Mouse (Mus musculus): Measurements from ENCODE around the gene Pde4c.

The Pde4c gene

DNA sequence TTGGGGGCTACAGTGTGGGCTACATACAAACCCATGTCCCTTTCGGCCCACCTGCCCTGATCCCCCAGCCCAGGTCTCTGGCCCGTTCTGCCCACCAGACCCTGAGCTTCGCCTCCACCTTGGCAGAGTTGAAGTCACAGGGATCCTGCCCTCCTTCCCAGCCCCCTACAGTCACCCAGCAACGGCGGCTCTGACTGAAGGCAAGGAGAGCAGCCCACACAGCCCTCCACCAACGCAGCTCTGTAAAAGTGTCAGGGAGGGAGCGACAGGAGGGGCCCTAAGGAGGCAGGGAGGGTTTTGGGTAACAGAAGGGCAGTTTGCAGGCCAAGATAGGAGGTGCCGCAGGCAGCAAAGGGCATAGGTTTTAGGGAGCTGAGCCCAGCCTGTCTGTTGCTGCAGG lies 67.3 kb downstream of the Pde4c start:
- DNase-seq (ENCODE audit: low read depth), result no peak

DNA sequence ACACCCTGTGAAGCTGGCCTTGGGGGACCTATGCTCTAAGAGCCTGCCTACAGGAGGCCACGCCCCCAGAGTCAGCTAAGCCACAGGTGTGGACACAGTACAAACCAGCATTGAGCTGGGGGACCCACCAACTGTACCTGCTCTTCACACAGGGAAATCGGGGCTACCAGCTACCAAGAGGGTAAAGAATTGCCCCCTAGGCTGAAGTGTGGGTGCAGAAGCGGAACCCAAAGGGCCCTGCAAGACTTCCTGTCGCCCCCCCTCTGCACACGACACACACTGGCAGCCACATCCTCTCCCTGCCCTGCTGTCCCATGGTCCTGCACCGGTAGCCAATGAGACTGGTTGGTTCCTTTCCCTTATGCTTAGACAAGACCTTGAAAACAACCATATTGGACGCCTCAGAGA lies 67.8 kb downstream of the Pde4c start:
- peak; percentile 31 for DNase-seq (ENCODE audit: low read depth)

DNA sequence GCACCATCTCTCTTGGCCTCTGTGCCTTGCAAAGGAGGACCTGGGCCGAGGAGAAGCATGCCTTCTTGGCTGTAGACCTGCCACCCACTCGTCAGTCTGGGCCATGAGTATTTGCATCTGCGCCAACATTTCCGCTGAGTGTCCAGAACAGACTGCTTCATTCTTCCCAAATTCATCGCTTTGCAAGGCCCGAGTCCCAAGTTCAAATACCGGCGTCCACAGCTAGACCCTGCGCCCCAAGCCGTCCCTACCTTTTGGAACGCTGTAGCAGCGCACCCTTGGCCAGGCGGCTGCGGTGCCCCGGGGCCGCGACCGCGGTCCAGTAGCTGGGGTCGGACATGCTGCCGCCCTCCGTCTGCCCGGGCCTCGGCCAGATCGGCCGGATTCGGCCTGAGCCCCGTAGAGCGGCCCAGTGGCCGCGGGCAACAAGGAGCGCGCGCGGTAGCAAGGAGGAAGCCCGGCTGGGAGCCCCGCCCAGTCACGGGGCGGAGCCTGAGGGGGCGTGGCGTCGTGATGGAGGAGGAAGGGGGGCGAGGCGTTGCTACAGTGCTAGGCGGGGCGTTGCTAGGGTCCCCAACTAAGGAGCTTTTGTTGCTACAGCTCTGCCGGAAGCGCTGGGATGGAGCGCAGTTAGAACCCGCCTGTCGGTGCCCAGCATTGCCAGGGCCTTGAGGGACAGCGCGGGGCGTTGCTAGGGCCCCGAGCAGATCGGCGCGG lies 68.6 kb downstream of the Pde4c start:
- DNase-seq (ENCODE audit: low read depth), result peak; percentile 99

DNA sequence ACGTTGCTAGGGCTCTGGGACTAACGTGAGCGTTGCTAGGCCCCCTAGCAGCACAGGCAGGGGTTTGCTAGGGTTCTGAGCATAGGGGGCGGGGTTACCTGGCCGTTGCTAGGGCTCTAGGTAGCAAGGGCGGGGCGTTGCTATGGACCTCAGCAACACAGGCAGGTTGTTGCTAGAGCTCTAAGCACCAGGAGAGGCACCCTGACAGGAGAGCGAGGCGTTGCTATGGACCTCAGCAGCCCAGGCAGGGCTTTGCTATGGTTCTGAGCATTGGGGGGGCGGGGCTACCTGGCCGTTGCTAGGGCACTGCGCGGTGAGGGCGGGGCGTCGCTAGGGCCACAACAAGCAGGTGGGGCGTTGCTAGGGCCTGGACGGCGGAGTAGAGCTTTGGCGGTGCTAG lies 69.2 kb downstream of the Pde4c start:
- DNase-seq (ENCODE audit: low read depth), result no peak

DNA sequence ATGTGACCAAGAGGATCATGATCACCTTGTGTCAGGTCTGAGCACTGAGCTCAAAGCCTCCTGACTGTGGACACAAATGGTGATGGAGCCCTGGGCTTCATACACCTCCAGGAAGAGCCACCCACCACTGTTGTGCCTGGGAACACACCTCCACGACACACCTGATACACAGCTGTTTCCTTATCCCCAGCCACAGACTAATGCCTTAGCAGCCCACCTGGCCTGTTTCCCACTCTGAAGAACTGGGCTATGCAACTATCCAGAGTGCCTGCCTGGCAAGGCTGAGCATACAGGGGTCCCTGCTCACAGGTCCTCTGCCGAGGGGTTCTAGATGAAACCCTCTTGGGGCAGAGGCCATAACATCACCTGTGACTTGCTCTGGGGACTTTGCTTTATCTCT lies 70.7 kb downstream of the Pde4c start:
- no peak for DNase-seq (ENCODE audit: low read depth)

DNA sequence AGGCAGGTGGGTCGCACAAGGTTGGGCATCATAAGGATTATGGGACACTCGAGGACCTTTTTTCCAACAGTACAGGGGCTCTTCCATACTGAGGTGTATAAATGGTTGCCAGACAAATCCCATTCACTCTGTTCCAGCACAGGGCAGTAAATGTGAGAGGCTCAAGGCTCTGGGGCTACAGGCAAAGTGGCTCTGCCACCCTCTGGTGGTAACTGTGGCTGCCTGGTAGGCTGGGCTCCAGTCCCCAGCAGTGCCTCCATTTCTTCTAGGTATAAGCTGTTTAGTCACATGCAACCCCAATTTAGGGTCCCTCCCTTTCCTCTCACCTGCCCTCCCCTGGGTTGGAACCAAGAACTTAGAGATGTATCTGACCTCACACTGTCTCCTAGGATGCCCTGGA lies 71.8 kb downstream of the Pde4c start:
- DNase-seq (ENCODE audit: low read depth), result no peak

DNA sequence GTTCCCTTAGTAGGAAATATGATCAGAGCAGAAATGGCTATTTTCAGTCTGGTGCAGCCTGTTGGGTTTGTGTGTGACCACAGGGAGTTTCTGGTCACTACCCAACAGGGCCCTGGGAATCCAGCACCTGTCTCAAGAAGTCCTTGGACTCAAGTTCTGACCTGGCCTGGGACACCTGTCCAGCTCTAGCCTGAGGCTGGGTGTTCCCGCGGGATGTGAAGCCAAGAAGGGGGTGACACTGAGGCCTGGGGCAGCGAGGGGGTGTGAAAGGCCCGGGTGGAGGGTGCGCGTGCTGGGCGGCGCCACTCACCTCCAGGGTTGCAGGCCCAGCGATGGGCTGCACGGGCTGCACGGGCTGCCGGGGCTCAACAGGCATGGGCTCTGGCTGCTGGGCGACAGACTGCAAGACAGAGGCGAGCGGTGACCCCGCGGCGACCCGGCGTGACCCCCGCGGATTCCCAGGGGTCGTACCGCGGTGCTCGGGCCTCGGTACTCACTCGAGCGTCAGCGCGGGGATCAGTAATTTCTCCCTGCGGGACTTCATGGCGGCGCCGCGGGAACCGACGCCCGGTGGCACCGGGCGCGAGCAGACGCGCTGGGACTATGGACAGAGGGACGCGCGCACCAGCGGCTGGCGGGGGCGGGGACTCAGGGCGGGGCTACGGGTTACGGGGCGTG lies 73.0 kb downstream of the Pde4c start:
- DNase-seq (ENCODE audit: low read depth), result peak; percentile 29

DNA sequence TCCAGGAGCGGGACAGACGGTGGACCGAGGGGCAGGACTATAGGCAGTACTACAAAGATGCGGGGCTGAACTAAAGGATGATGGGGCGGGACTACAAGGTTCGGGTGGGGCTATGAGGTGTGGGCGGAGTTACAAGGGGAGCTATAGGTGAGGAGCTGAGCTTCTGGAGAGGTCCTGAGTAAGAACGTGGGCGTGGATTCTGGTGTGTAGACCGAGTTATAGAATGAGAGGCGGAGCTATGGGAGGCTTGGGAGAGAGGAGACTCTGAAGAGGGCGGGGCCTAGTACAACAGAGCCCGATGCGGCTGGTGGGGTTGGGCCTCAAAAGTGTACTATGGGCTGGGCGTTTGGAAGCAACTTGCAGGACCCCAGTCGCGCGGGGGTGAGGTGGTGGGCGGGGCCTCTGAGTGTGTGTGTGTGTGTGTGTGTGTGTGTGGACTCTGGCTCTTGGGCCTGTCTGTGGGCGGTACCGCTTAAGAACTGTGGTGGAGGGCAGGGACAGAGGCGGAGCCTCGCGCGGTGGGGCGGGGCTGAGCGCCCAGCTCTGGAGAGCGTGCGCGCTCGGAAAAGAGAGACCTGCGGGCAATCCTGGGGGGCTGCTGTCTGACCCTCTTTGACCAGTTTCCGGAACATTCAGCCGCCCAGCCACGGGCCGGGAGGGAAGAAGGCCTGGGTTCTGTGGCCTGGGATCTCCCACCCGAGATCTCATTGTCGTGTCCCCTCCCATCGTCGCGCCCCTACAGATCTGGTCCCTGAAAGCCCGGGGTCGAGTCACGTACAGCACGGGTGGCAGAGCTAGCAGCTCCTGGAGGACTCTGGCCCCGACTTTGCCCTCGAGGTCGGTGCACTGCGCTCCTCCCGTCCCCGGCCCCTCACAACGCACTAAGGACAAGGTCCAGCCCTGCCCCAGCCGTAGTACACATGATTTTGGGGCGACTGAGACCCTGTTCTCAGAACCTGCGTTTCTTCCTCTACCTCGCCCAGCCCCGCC lies 73.9 kb downstream of the Pde4c start:
- DNase-seq (ENCODE audit: low read depth), result peak; percentile 96

DNA sequence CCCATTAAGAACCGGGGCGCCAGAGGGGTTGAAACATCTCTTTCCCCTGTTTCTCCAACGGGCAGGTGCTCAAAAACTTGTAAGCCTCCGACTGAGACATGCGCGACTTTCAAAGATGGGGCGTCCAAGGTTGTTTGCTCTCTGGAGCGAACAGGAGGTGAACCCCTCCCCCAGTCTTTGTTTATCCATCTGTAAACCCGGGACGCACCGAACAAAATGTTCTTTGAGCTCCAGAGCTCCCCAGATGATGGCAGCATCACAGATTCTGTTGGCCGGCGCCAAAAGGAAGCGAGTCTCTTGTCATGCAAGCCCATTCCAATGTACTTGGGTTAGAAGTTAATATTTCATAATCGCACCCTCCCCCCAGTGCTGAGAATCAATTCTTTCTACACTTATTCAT lies 74.8 kb downstream of the Pde4c start:
- no peak for DNase-seq (ENCODE audit: low read depth)

DNA sequence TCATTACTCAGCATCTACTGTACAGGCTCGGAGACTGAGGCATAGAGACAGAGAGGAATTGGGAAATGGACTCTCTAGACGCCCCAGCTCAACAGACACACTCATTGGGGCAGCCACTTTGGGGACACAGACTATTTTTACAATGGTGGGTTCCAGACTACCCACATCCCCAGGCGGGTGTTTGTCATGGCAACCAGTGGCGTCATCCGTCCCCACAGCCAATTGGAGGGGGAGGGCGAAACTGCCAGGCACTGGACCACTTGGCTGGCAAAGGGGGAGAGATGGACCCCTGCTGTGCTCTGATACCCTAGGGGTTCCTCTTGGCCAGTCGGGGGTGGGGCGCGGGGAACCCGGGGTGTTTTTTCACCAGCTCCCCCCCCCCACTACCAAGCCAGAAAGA lies 77.1 kb downstream of the Pde4c start:
- no peak for DNase-seq (ENCODE audit: low read depth)

Measured in NIH3T3 (cell line).